Comparison of ENCODE assay signal across 9 mouse cellular contexts in genomic region chr1:175491511-175491860, GRCm38 (mm10). TPM values are rescaled to one million over a fixed set of nuclear protein-coding genes. Genes with fewer than 3 reads are reported as not detected.
DNase-seq lines count a peak whose midpoint lies in the region; ATAC-seq and TF ChIP-seq lines count a peak whose summit lies in the region.
"Had no signal": no experiment of that assay in that cellular context is flagged by ENCODE, and none has a peak within 500 bp of the region (broad histone marks: within the 10 kb centered on the region; RNA-seq: fewer than 3 reads in every experiment).

No protein-coding gene starts in this region.

- H3K4me3 ChIP-seq in heart, embryonic 15.5 days: peak overlapping the region; percentile 69
- H3K4me3 ChIP-seq in ES-E14 (ENCODE audit: insufficient read depth in 1 of 2, low read depth in 1 of 2, low read length in 2 of 2, poor library complexity in 1 of 2, severe bottlenecking in 1 of 2): peak overlapping the region; percentile 43 to 73; a peak in 2 of 4 replicates
- peak overlapping the region; percentile 63 for H3K4me3 ChIP-seq in forebrain, embryonic 16.5 days (replicated peaks; ENCODE audit: low read length)
- H3K4me3 ChIP-seq in liver, postnatal 0 days (ENCODE audit: low read depth, low read length): no peak overlapping the region

- TF ChIP-seq EP300 in liver, postnatal 0 days (IDR thresholded peaks at IDR 0.05; ENCODE audit: low read depth): no peak

- WGBS in heart, embryonic 15.5 days: 19% methylated on average over 6 of the region's 6 CpGs
- 3% methylated on average over 6 of the region's 6 CpGs for WGBS in forebrain, embryonic 16.5 days
- 18% methylated on average over 6 of the region's 6 CpGs for WGBS in liver, postnatal 0 days (ENCODE audit: insufficient replicate concordance)

- DNase-seq in heart, postnatal 10 days: no peak
- peak; percentile 1 for DNase-seq in ES-E14 (ENCODE audit: low read depth, low spot score)
- no peak for DNase-seq in liver, postnatal 0 days
- no peak for DNase-seq in embryo, embryonic 9.5 days (ENCODE audit: extremely low spot score)
- no peak for DNase-seq in gastrocnemius, postnatal 10 days
- no peak for DNase-seq in thymus, adult 18-20 months

- no peak for TF ChIP-seq CTCF in liver, postnatal 0 days (IDR thresholded peaks at IDR 0.05; ENCODE audit: low read depth)

- no peak overlapping the region for H3K9ac ChIP-seq in heart, embryonic 15.5 days
- H3K9ac ChIP-seq in ES-E14 (ENCODE audit: insufficient read depth, low read depth, low read length, poor library complexity, severe bottlenecking): 0 out of 2 replicates have a peak overlapping the region, but pooled peaks have one; percentile 48
- H3K9ac ChIP-seq in forebrain, embryonic 16.5 days (replicated peaks; ENCODE audit: low read depth, low read length): peak overlapping the region; percentile 81
- no peak overlapping the region for H3K9ac ChIP-seq in liver, postnatal 0 days (replicated peaks)

- H3K4me1 ChIP-seq in heart, embryonic 15.5 days (replicated peaks): peaks cover 8% of the 10 kb centered on the region
- H3K4me1 ChIP-seq in ES-E14 (ENCODE audit: control insufficient read depth in 2 of 2, insufficient read depth in 2 of 2, low read length in 2 of 2, poor library complexity in 1 of 2): no peaks in the 10 kb centered on the region
- H3K4me1 ChIP-seq in forebrain, embryonic 16.5 days (replicated peaks; ENCODE audit: control insufficient read depth, insufficient read depth, low read length): peaks cover 8% of the 10 kb centered on the region
- H3K4me1 ChIP-seq in liver, postnatal 0 days (ENCODE audit: insufficient read depth): no peaks in the 10 kb centered on the region

- intact Hi-C loops in heart, postnatal 10 days (cut with DNase I): no loop called here

- H3K27ac ChIP-seq in heart, embryonic 15.5 days: no peak overlapping the region
- H3K27ac ChIP-seq in ES-E14 (ENCODE audit: insufficient read depth, low read depth, low read length, poor library complexity, severe bottlenecking): no peak overlapping the region
- H3K27ac ChIP-seq in forebrain, embryonic 16.5 days (ENCODE audit: low read length): no peak overlapping the region; the same call in 1 of the 2 replicates
- no peak overlapping the region for H3K27ac ChIP-seq in liver, postnatal 0 days (ENCODE audit: low read depth)

- no peak for ATAC-seq in heart, embryonic 15.5 days (replicated peaks; ENCODE audit: insufficient number of reproducible peaks, insufficient read depth, low FRiP score, low read depth)
- ATAC-seq in forebrain, embryonic 16.5 days: peak; percentile 5; the same call in 1 of the 2 replicates
- ATAC-seq in liver, postnatal 0 days: no peak

- in situ Hi-C loops in ES-E14 (cut with MboI; ENCODE audit: low sequenced_read_pairs in 2 of 2, unreplicated experiment in 2 of 2): no loop called here

- peak overlapping the region; percentile 98 for H3K4me2 ChIP-seq in heart, embryonic 15.5 days
- H3K4me2 ChIP-seq in forebrain, embryonic 16.5 days (ENCODE audit: low read length): peak overlapping the region; percentile 59
- H3K4me2 ChIP-seq in liver, postnatal 0 days (ENCODE audit: low read depth, low read length): peak overlapping the region; percentile 84; the same call in 1 of the 2 replicates

- H3K27me3 ChIP-seq in heart, embryonic 15.5 days: peaks cover 37% of the 10 kb centered on the region
- no peaks in the 10 kb centered on the region for H3K27me3 ChIP-seq in forebrain, embryonic 16.5 days (replicated peaks; ENCODE audit: control insufficient read depth, insufficient read depth, low read length)
- peaks cover 20% of the 10 kb centered on the region for H3K27me3 ChIP-seq in liver, postnatal 0 days (ENCODE audit: insufficient read depth, low read length)

- H3K36me3 ChIP-seq in heart, embryonic 15.5 days: no peaks in the 10 kb centered on the region
- no peaks in the 10 kb centered on the region for H3K36me3 ChIP-seq in ES-E14 (ENCODE audit: control insufficient read depth, insufficient read depth, low read length, poor library complexity, severe bottlenecking)
- H3K36me3 ChIP-seq in forebrain, embryonic 16.5 days (ENCODE audit: control insufficient read depth, insufficient read depth): no peaks in the 10 kb centered on the region
- no peaks in the 10 kb centered on the region for H3K36me3 ChIP-seq in liver, postnatal 0 days (replicated peaks; ENCODE audit: insufficient read depth, low read length)

- H3K9me3 ChIP-seq in heart, embryonic 15.5 days (replicated peaks): no peaks in the 10 kb centered on the region
- no peaks in the 10 kb centered on the region for H3K9me3 ChIP-seq in ES-E14 (ENCODE audit: control insufficient read depth, insufficient read depth, low read depth, low read length)
- H3K9me3 ChIP-seq in forebrain, embryonic 16.5 days (ENCODE audit: control insufficient read depth, low read length): no peaks in the 10 kb centered on the region
- H3K9me3 ChIP-seq in liver, postnatal 0 days (ENCODE audit: low read length): no peaks in the 10 kb centered on the region

TF ChIP-seq in ES-E14, 5 proteins besides CTCF, POLR2A, EP300 and RAD21:
- TF ChIP-seq CHD2 (IDR thresholded peaks at IDR 0.05; ENCODE audit: low read depth, low read length): no peak
TF ChIP-seq in ES-E14: peak in this region for 0.

RNA-seq across cellular contexts. Expression of gene Rgs7, which starts 0.8 kb away (rescaled TPM):
- 0.57 and 1.4 TPM in 2 replicates for polyA plus RNA-seq in heart, embryonic 15.5 days (2015; fragmentation: Nextera tagmentation; extraction: Ambion mirVana)
- total RNA-seq in heart, postnatal 10 days (2021): 1 to 10 TPM; 1.8 to 4.5 TPM
- 0.18 TPM in 1 of 2 replicates, not detected in the other for total RNA-seq in ES-E14 (2012; rRNA removed)
- 21.7 and 24.8 TPM in 2 replicates for polyA plus RNA-seq in forebrain, embryonic 16.5 days (2015; fragmentation: Nextera tagmentation; extraction: Ambion mirVana)
- not detected in 2 replicates for polyA plus RNA-seq in liver, postnatal 0 days (2015; fragmentation: Nextera tagmentation; extraction: Ambion mirVana)
- total RNA-seq in gastrocnemius, postnatal 10 days (2021): under 1 TPM; 0.31 to 0.45 TPM
- total RNA-seq: MEL had no signal

Comparison
In these comparisons a context has a peak if more than half of its experiments do, and no peak if none do; other contexts are left out.
1. H3K9ac ChIP-seq: peak in ES-E14 (single experiment) and forebrain, embryonic 16.5 days (single experiment); none in heart, embryonic 15.5 days (single experiment) and liver, postnatal 0 days (single experiment).
2. Peak in every context shown above with its lines, with median percentiles within 50 percentile points of each other: H3K4me2 ChIP-seq.